Mouse (Mus musculus) embryo, embryonic 11.5 days (tissue): ENCODE measurements around the gene Hoxa10.

Experiments
- DNase-seq: peaks from one replicate; pipeline ENCODE4 v3.0.0-alpha.2; 2012; ENCODE audit warnings: low read depth, low spot score

Gene Hoxa10

GRCm38 (mm10) chr6:52217895-52218642, 22.6 kb downstream of the Hoxa10 start:
- no peak for DNase-seq

- DNase-seq = peak; percentile 83
These were observed 23.2 kb downstream of the Hoxa10 start for GRCm38 (mm10) chr6:52217459-52217768.

GRCm38 (mm10) chr6:52216691-52217458, 23.8 kb downstream of the Hoxa10 start:
- no peak for DNase-seq

GRCm38 (mm10) chr6:52215771-52216535, 24.7 kb downstream of the Hoxa10 start:
- DNase-seq = no peak

GRCm38 (mm10) chr6:52215070-52215469, 25.6 kb downstream of the Hoxa10 start:
- DNase-seq = no peak

- no peak for DNase-seq
These were observed 26.4 kb downstream of the Hoxa10 start for GRCm38 (mm10) chr6:52214271-52214670.

- no peak for DNase-seq
These were observed 27.3 kb downstream of the Hoxa10 start, which contains the start of the genes Hoxa3 and Gm28308 for GRCm38 (mm10) chr6:52213119-52213986. TSS of gene Hoxa3 (minus strand) at chr6:52213336. TSS of gene Gm28308 (minus strand) at chr6:52213339.

GRCm38 (mm10) chr6:52212556-52213118, 28.0 kb downstream of the Hoxa10 start:
- no peak for DNase-seq

- no peak for DNase-seq
These were observed 28.7 kb downstream of the Hoxa10 start for GRCm38 (mm10) chr6:52211961-52212360.

- DNase-seq = no peak
These were observed 29.3 kb downstream of the Hoxa10 start for GRCm38 (mm10) chr6:52211170-52211935.

- DNase-seq = no peak
These were observed 31.0 kb downstream of the Hoxa10 start for GRCm38 (mm10) chr6:52209685-52210046.

GRCm38 (mm10) chr6:52208868-52209684, 31.6 kb downstream of the Hoxa10 start:
- no peak for DNase-seq

GRCm38 (mm10) chr6:52208072-52208867, 32.4 kb downstream of the Hoxa10 start, which contains the start of gene Hoxa6:
TSS of gene Hoxa6 (minus strand) at chr6:52208722.
- no peak for DNase-seq

- no peak for DNase-seq
These were observed 33.0 kb downstream of the Hoxa10 start for GRCm38 (mm10) chr6:52207684-52207976.

- no peak for DNase-seq
These were observed 33.6 kb downstream of the Hoxa10 start for GRCm38 (mm10) chr6:52206882-52207683.

GRCm38 (mm10) chr6:52205638-52206621, 34.7 kb downstream of the Hoxa10 start:
- DNase-seq = no peak

- no peak for DNase-seq
These were observed 35.4 kb downstream of the Hoxa10 start for GRCm38 (mm10) chr6:52205221-52205620.
